Mouse (Mus musculus) intestine, embryonic 14.5 days (tissue): ENCODE results near the gene Mrvi1. TPM values are rescaled to one million over a fixed set of nuclear protein-coding genes. Genes with fewer than 3 reads are reported as not detected.
A peak's percentile ranks its signal among the peaks of the same experiment; 100 is the strongest.

Experiments used
- ATAC-seq: fragments of 200-750 bp; cut with Nextera tagmentation; replicated peaks from 2 replicates; pipeline ENCODE4 v1.8.0; 2017; ENCODE audit warnings: low read depth, moderate number of reproducible peaks, moderate TSS enrichment, moderate library complexity; ENCODE audit not compliant: low FRiP score, low TSS enrichment
- DNase-seq: peaks from one replicate; pipeline ENCODE4 v3.0.0-alpha.2; 2018; ENCODE audit warnings: low spot score
- H3K27ac ChIP-seq: fragments of 300-500 bp; sonication (generic); 2 replicates; pipeline ENCODE4 v1.5.1; 2014; ENCODE audit warnings: low read depth, mild to moderate bottlenecking, control low read depth
- H3K27me3 ChIP-seq: fragments of 300-500 bp; sonication (generic); replicated peaks from 2 replicates; pipeline ENCODE4 v1.6.1; 2014; ENCODE audit warnings: low read length, control low read depth; ENCODE audit not compliant: control insufficient read depth, insufficient read depth
- H3K36me3 ChIP-seq: fragments of 300-500 bp; sonication (generic); 2 replicates; pipeline ENCODE4 v1.6.1; 2014; ENCODE audit warnings: low read length, control low read depth; ENCODE audit not compliant: control insufficient read depth, insufficient read depth
- H3K4me1 ChIP-seq: fragments of 300-500 bp; sonication (generic); replicated peaks from 2 replicates; pipeline ENCODE4 v1.6.1; 2014; ENCODE audit warnings: low read length, control low read depth, mixed read lengths; ENCODE audit not compliant: control insufficient read depth, insufficient read depth
- H3K4me2 ChIP-seq: fragments of 300-500 bp; sonication (generic); 2 replicates; pipeline ENCODE4 v1.6.1; 2014; ENCODE audit warnings: low read length
- H3K4me3 ChIP-seq: fragments of 300-500 bp; sonication (generic); 2 replicates; pipeline ENCODE4 v1.5.1; 2014; ENCODE audit warnings: low read depth, low read length, control low read depth, mixed read lengths
- H3K9ac ChIP-seq: fragments of 300-500 bp; sonication (generic); 2 replicates; pipeline ENCODE4 v1.6.1; 2014; ENCODE audit warnings: mild to moderate bottlenecking, low read length
- H3K9me3 ChIP-seq: fragments of 300-500 bp; sonication (generic); 2 replicates; pipeline ENCODE4 v1.6.1; 2016; ENCODE audit warnings: low read length, control low read depth; ENCODE audit not compliant: control insufficient read depth
- WGBS: fragments of 180-500 bp; shearing (Covaris S2); extraction: QIAGEN DNeasy Blood & Tissue Kit; methylation state at CpG from one replicate; pipeline ENCODE4 v1.1.7; 2014; 5-methylcytosine and 5-hydroxymethylcytosine counted together
- polyA plus RNA-seq: library from polyadenylated mRNA; unstranded; fragments of >200 nt; fragmentation: Nextera tagmentation; extraction: Ambion mirVana; gene quantifications from 2 replicates; pipeline ENCODE4 v1.2.1, GENCODE M21; 2014

Gene Mrvi1
- polyA plus RNA-seq, 1 experiment from 2014 or later: 33.1 TPM

- Histone ChIP-seq H3K27ac (no peak overlapping the region), H3K4me3 (no peak overlapping the region), H3K36me3 (peaks cover 49% of the 10 kb centered on the region), H3K4me1 (0 out of 2 replicates have a peak, but pooled peaks cover 9% of the 10 kb centered on the region), H3K9ac (no peak overlapping the region), H3K9me3 (no peaks in the 10 kb centered on the region), H3K27me3 (no peaks in the 10 kb centered on the region), H3K4me2 (no peak overlapping the region)
- ATAC-seq: no peak
- DNase-seq: peak; percentile 16
- 84% methylated on average over 8 of the region's 8 CpGs for WGBS
These were observed 158.0 kb downstream of the Mrvi1 start for GRCm38 (mm10) chr7:110823995-110824953.

GRCm38 (mm10) chr7:110823593-110823992 lies 158.7 kb downstream of the Mrvi1 start:
- H3K9ac ChIP-seq: no peak overlapping the region
- H3K27ac ChIP-seq: no peak overlapping the region
- ATAC-seq (no peak), DNase-seq (peak; percentile 48)
- H3K4me1 ChIP-seq: 0 out of 2 replicates have a peak, but pooled peaks cover 9% of the 10 kb centered on the region
- H3K36me3 ChIP-seq: peaks cover 43% of the 10 kb centered on the region
- H3K27me3 ChIP-seq: no peaks in the 10 kb centered on the region
- no peak overlapping the region for H3K4me2 ChIP-seq
- WGBS: 78% methylated on average over 4 of the region's 4 CpGs
- no peaks in the 10 kb centered on the region for H3K9me3 ChIP-seq
- H3K4me3 ChIP-seq: no peak overlapping the region

- H3K9ac ChIP-seq: no peak overlapping the region
- ATAC-seq (no peak), DNase-seq (peak; percentile 34)
- H3K4me3 ChIP-seq: no peak overlapping the region
- H3K36me3 ChIP-seq: peaks cover 40% of the 10 kb centered on the region
- H3K9me3 ChIP-seq: no peaks in the 10 kb centered on the region
- 0 out of 2 replicates have a peak, but pooled peaks cover 9% of the 10 kb centered on the region for H3K4me1 ChIP-seq
- H3K27me3 ChIP-seq: no peaks in the 10 kb centered on the region
- no peak overlapping the region for H3K27ac ChIP-seq
- 69% methylated on average over 8 of the region's 8 CpGs for WGBS
- no peak overlapping the region for H3K4me2 ChIP-seq
These were observed 159.2 kb downstream of the Mrvi1 start for GRCm38 (mm10) chr7:110823076-110823475.

GRCm38 (mm10) chr7:110822055-110822454 lies 160.2 kb downstream of the Mrvi1 start:
- no peak overlapping the region for H3K9ac ChIP-seq
- H3K27me3 ChIP-seq: no peaks in the 10 kb centered on the region
- no peak overlapping the region for H3K27ac ChIP-seq
- H3K9me3 ChIP-seq: no peaks in the 10 kb centered on the region
- WGBS: 47% methylated on average over 4 of the region's 4 CpGs
- H3K4me1 ChIP-seq: 0 out of 2 replicates have a peak, but pooled peaks cover 9% of the 10 kb centered on the region
- no peak overlapping the region for H3K4me2 ChIP-seq
- DNase-seq (peak; percentile 21), ATAC-seq (no peak)
- no peak overlapping the region for H3K4me3 ChIP-seq
- H3K36me3 ChIP-seq: peaks cover 44% of the 10 kb centered on the region

GRCm38 (mm10) chr7:110821653-110822052 lies 160.6 kb downstream of the Mrvi1 start:
- H3K4me1 ChIP-seq: 0 out of 2 replicates have a peak, but pooled peaks cover 9% of the 10 kb centered on the region
- H3K4me2 ChIP-seq: no peak overlapping the region
- H3K36me3 ChIP-seq: peaks cover 42% of the 10 kb centered on the region
- no peak overlapping the region for H3K27ac ChIP-seq
- ATAC-seq (no peak), DNase-seq (peak; percentile 57)
- 36% methylated on average over 3 of the region's 3 CpGs for WGBS
- H3K9ac ChIP-seq: no peak overlapping the region
- H3K4me3 ChIP-seq: no peak overlapping the region
- no peaks in the 10 kb centered on the region for H3K27me3 ChIP-seq
- no peaks in the 10 kb centered on the region for H3K9me3 ChIP-seq

GRCm38 (mm10) chr7:110821068-110821467 lies 161.2 kb downstream of the Mrvi1 start:
- 38% methylated on average over 5 of the region's 5 CpGs for WGBS
- no peaks in the 10 kb centered on the region for H3K9me3 ChIP-seq
- H3K4me2 ChIP-seq: no peak overlapping the region
- no peaks in the 10 kb centered on the region for H3K27me3 ChIP-seq
- peaks cover 39% of the 10 kb centered on the region for H3K36me3 ChIP-seq
- H3K27ac ChIP-seq: no peak overlapping the region
- peak; percentile 48 for DNase-seq
- 0 out of 2 replicates have a peak, but pooled peaks cover 9% of the 10 kb centered on the region for H3K4me1 ChIP-seq
- ATAC-seq: no peak
- H3K9ac ChIP-seq: no peak overlapping the region
- H3K4me3 ChIP-seq: no peak overlapping the region

- WGBS: 63% methylated on average over 11 of the region's 11 CpGs
- ATAC-seq (no peak), DNase-seq (no peak)
- no peaks in the 10 kb centered on the region for H3K27me3 ChIP-seq
- H3K9ac ChIP-seq: no peak overlapping the region
- 0 out of 2 replicates have a peak, but pooled peaks cover 9% of the 10 kb centered on the region for H3K4me1 ChIP-seq
- H3K4me2 ChIP-seq: no peak overlapping the region
- H3K9me3 ChIP-seq: no peaks in the 10 kb centered on the region
- H3K27ac ChIP-seq: no peak overlapping the region
- no peak overlapping the region for H3K4me3 ChIP-seq
- peaks cover 34% of the 10 kb centered on the region for H3K36me3 ChIP-seq
These were observed 163.4 kb downstream of the Mrvi1 start for GRCm38 (mm10) chr7:110818787-110819350.
